Mouse (Mus musculus): ENCODE results near the gene Gm8897. TPM values are rescaled to one million over a fixed set of nuclear protein-coding genes. Genes with fewer than 3 reads are reported as not detected.
"Not testable (repeated sequence)": the region's sequence is repeated elsewhere in the genome, so short reads cannot be mapped to it uniquely, and the experiment has no call there.

Gene Gm8897
- polyA plus RNA-seq (2017; shearing (Covaris generic)) = not detected

DNA sequence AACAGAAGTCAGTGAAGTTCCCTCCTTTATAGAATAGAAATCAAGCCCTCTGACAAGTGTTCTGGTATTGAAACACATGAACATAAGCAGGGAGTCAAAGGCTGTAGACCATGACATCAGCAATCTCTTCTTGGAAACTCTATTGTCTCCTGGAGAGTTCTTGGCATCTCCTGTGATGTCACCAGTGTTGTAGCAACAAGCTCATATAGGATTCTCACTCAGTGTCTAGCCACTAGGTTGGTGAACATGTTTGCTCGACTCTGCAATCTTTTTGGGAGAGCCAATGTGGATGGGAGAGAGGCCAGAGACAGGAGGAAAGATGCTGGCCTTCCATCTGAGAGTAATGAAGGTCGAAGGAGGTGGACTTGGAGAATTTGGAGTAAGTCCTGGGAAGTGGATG lies at the start of gene Gm8897:
Gm8897 (plus strand) TSS at position 301 of the 400 bp plus-strand sequence.
- not testable (repeated sequence) for ATAC-seq

DNA sequence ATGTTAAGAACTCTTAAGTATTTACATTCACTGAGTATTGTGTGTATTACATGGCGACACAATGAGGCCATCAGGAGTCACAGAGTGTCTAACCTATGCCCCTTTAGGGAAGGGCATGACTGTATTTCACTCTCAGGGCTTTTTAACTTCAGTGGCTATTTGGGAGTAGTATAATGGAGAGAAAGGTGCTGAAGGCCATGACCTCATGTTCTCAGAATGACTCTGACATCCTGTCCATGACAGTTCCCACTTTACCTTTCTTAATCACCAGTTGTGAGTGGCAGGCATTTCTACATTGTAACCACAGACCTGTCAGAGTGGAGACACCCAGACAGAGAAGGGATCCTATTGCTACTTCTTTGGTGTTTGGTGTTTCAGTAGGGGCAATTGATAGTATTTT lies 473 bp downstream of the Gm8897 start:
- ATAC-seq = not testable (repeated sequence)

Other genes with a start within 250 kb of the Gm8897 start
- 1 to 10 TPM in 1 of 2 experiments, under 1 TPM in 1; 0.41 to 1.2 TPM for gene Gm5861, start 233.3 kb upstream of the Gm8897 start, polyA plus RNA-seq (2017; shearing (Covaris generic))
- not detected for gene Gm8890, start 160.4 kb upstream of the Gm8897 start, polyA plus RNA-seq (2017; shearing (Covaris generic))
- gene Speer1, start 74.9 kb upstream of the Gm8897 start, polyA plus RNA-seq (2017; shearing (Covaris generic)) = not detected
- gene Gm8906, start 86.3 kb downstream of the Gm8897 start, polyA plus RNA-seq (2017; shearing (Covaris generic)) = under 1 TPM in 1 of 2 experiments, not detected in 1; 0.42 TPM
- not detected for gene Gm6460, start 178.5 kb downstream of the Gm8897 start, polyA plus RNA-seq (2017; shearing (Covaris generic))